Mouse (Mus musculus): ENCODE results near the gene Sec14l4. TPM values are rescaled to one million over a fixed set of nuclear protein-coding genes. Genes with fewer than 3 reads are reported as not detected.

Sec14l4 gene
- total RNA-seq, 2 experiments from 2014 or later, result not detected

- DNase-seq, result no peak
- intact Hi-C loops (cut with DNase I), result no loop called here
- Histone ChIP-seq H3K27ac (no peak overlapping the region), H3K4me3 (no peak overlapping the region)
- TF ChIP-seq CTCF (IDR thresholded peaks at IDR 0.05), result no peak
Observed at GRCm38 (mm10) chr11:4035116-4035892, 4.0 kb downstream of the Sec14l4 start.

GRCm38 (mm10) chr11:4035916-4036315 is 4.7 kb downstream of the Sec14l4 start:
- intact Hi-C loops (cut with DNase I), result no loop called here
- DNase-seq, result no peak
- no peak for TF ChIP-seq CTCF (IDR thresholded peaks at IDR 0.05)
- Histone ChIP-seq H3K27ac (no peak overlapping the region), H3K4me3 (no peak overlapping the region)

GRCm38 (mm10) chr11:4036365-4037084 is 5.3 kb downstream of the Sec14l4 start:
- TF ChIP-seq CTCF (IDR thresholded peaks at IDR 0.05), result no peak
- intact Hi-C loops (cut with DNase I), result no loop called here
- Histone ChIP-seq H3K27ac (no peak overlapping the region), H3K4me3 (no peak overlapping the region)
- no peak for DNase-seq

GRCm38 (mm10) chr11:4039951-4040350 is 8.7 kb downstream of the Sec14l4 start:
- DNase-seq, result no peak
- no peak overlapping the region for H3K4me3 ChIP-seq
- H3K27ac ChIP-seq, result no peak overlapping the region
- TF ChIP-seq CTCF (IDR thresholded peaks at IDR 0.05), result no peak
- intact Hi-C loops (cut with DNase I), result no loop called here

- intact Hi-C loops (cut with DNase I), result no loop called here
- DNase-seq, result no peak
- no peak for TF ChIP-seq CTCF (IDR thresholded peaks at IDR 0.05)
- Histone ChIP-seq H3K4me3 (no peak overlapping the region), H3K27ac (no peak overlapping the region)
Observed at GRCm38 (mm10) chr11:4041123-4041625, 9.9 kb downstream of the Sec14l4 start.

- DNase-seq, result no peak
- no peak for TF ChIP-seq CTCF (IDR thresholded peaks at IDR 0.05)
- intact Hi-C loops (cut with DNase I), result no loop called here
- H3K27ac ChIP-seq, result no peak overlapping the region
- no peak overlapping the region for H3K4me3 ChIP-seq
Observed at GRCm38 (mm10) chr11:4043081-4043480, 11.8 kb downstream of the Sec14l4 start.

- intact Hi-C loops (cut with DNase I), result no loop called here
- TF ChIP-seq CTCF (IDR thresholded peaks at IDR 0.05), result no peak
- H3K27ac ChIP-seq, result no peak overlapping the region
- DNase-seq, result no peak
- H3K4me3 ChIP-seq, result no peak overlapping the region
Observed at GRCm38 (mm10) chr11:4046526-4046925, 15.3 kb downstream of the Sec14l4 start.

GRCm38 (mm10) chr11:4047766-4048165 is 16.5 kb downstream of the Sec14l4 start:
- no peak overlapping the region for H3K27ac ChIP-seq
- intact Hi-C loops (cut with DNase I), result no loop called here
- no peak for DNase-seq
- no peak for TF ChIP-seq CTCF (IDR thresholded peaks at IDR 0.05)
- H3K4me3 ChIP-seq, result no peak overlapping the region

- DNase-seq, result no peak
- H3K4me3 ChIP-seq, result no peak overlapping the region
- H3K27ac ChIP-seq, result no peak overlapping the region
- TF ChIP-seq CTCF (IDR thresholded peaks at IDR 0.05), result no peak
- intact Hi-C loops (cut with DNase I), result no loop called here
Observed at GRCm38 (mm10) chr11:4048438-4048837, 17.2 kb downstream of the Sec14l4 start.

- intact Hi-C loops (cut with DNase I), result no loop called here
- Histone ChIP-seq H3K27ac (no peak overlapping the region), H3K4me3 (no peak overlapping the region)
- peak; percentile 67 for DNase-seq
- peak; percentile 91 for TF ChIP-seq CTCF (IDR thresholded peaks at IDR 0.05)
Observed at GRCm38 (mm10) chr11:4053586-4053985, 22.3 kb downstream of the Sec14l4 start.

- intact Hi-C loops (cut with DNase I), result no loop called here
- no peak for TF ChIP-seq CTCF (IDR thresholded peaks at IDR 0.05)
Observed at GRCm38 (mm10) chr11:4060866-4061575, 29.8 kb downstream of the Sec14l4 start.

GRCm38 (mm10) chr11:4062523-4062922 is 31.3 kb downstream of the Sec14l4 start:
- DNase-seq, result no peak
- intact Hi-C loops (cut with DNase I), result no loop called here
- Histone ChIP-seq H3K4me3 (no peak overlapping the region), H3K27ac (no peak overlapping the region)
- no peak for TF ChIP-seq CTCF (IDR thresholded peaks at IDR 0.05)

More at GRCm38 (mm10) chr11:4060866-4061575, 29.8 kb downstream of the Sec14l4 start:
- no peak for DNase-seq
- no peak overlapping the region for H3K4me3 ChIP-seq
- no peak overlapping the region for H3K27ac ChIP-seq

- no peak overlapping the region for H3K27ac ChIP-seq
- no peak for TF ChIP-seq CTCF (IDR thresholded peaks at IDR 0.05)
- no peak for DNase-seq
- no peak overlapping the region for H3K4me3 ChIP-seq
- intact Hi-C loops (cut with DNase I), result no loop called here
Observed at GRCm38 (mm10) chr11:4062981-4063380, 31.7 kb downstream of the Sec14l4 start.
